Mouse (Mus musculus): Measurements from ENCODE around the gene Haao. TPM values are rescaled to one million over a fixed set of nuclear protein-coding genes. Genes with fewer than 3 reads are reported as not detected.

Haao gene
- polyA plus RNA-seq, 1 experiment from 2014 or later: 6.3 TPM

DNA sequence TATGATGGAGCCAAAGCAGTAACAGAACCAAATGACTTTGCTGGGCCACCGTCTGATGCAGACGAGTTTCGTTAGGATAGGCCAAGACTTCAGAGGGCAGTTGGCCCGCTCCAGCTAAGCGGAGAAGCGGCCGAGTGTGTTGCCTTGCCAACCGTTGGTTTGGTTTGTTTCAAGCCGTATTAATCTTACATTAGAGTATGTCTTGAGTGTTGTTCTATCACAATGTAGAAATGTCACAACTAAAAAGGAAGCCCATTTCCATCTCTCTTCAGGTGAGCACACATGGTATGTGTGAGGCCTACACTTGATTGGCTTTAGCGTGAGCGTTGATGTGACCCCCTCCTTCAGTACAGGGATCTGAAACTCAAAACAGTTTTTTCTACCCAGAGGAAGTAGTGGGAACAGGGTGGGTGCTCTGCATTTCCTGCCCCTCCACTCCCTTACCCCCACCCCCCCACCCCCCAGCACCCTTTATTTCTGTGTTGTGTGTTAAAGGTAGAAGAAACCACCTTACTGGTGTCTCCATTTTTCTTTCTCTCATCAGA lies 48.2 kb downstream of the Haao start:
- Histone ChIP-seq H3K4me1 (replicated peaks; ENCODE audit: insufficient read depth, low read length) (no peaks in the 10 kb centered on the region), H3K27ac (no peak overlapping the region), H3K9me3 (replicated peaks; ENCODE audit: low read length) (no peaks in the 10 kb centered on the region), H3K4me3 (replicated peaks; ENCODE audit: low read depth, low read length) (no peak overlapping the region), H3K36me3 (ENCODE audit: insufficient read depth, low read length) (0 out of 2 replicates have a peak, but pooled peaks cover 11% of the 10 kb centered on the region), H3K27me3 (ENCODE audit: insufficient read depth, low read length) (no peaks in the 10 kb centered on the region), H3K4me2 (ENCODE audit: low read length) (no peak overlapping the region), H3K9ac (ENCODE audit: low read depth, low read length) (no peak overlapping the region)
- ATAC-seq (replicated peaks; ENCODE audit: low FRiP score, low read depth) (no peak), DNase-seq (ENCODE audit: low spot score) (no peak)
- no peak for TF ChIP-seq CTCF (IDR thresholded peaks at IDR 0.05; ENCODE audit: low read depth)
- WGBS: 89% methylated on average over 11 of the region's 11 CpGs

GRCm38 (mm10) chr17:83795121-83795520 lies 52.6 kb downstream of the Haao start:
- H3K9ac ChIP-seq (ENCODE audit: low read depth, low read length): no peak overlapping the region
- no peak overlapping the region for H3K27ac ChIP-seq
- H3K4me2 ChIP-seq (ENCODE audit: low read length): no peak overlapping the region
- ATAC-seq (replicated peaks; ENCODE audit: low FRiP score, low read depth): no peak
- H3K4me1 ChIP-seq (replicated peaks; ENCODE audit: insufficient read depth, low read length): no peaks in the 10 kb centered on the region
- H3K9me3 ChIP-seq (replicated peaks; ENCODE audit: low read length): no peaks in the 10 kb centered on the region
- no peak for TF ChIP-seq CTCF (IDR thresholded peaks at IDR 0.05; ENCODE audit: low read depth)
- H3K36me3 ChIP-seq (ENCODE audit: insufficient read depth, low read length): 0 out of 2 replicates have a peak, but pooled peaks cover 2% of the 10 kb centered on the region
- 95% methylated on average over 17 of the region's 17 CpGs for WGBS
- no peak for DNase-seq (ENCODE audit: low spot score)
- no peaks in the 10 kb centered on the region for H3K27me3 ChIP-seq (ENCODE audit: insufficient read depth, low read length)
- no peak overlapping the region for H3K4me3 ChIP-seq (replicated peaks; ENCODE audit: low read depth, low read length)

DNA sequence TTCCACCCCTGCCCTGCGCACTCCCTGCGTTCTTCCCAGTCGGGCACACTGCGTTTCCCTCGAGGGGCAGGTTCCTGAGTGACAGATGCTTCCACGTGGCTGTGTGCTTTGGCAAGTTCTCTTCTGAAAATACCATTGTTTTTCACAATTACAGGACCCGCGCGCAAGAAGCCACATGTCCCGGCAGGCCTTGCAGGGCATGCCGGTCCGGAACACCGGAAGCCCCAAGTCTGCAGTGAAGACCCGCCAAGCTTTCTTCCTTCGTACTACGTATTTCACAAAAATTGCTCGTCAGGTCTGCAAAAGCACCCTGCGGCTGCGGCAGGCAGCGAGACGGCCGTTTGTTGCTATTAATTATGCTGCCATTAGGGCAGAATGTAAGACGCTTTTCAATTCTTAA lies 55.4 kb downstream of the Haao start:
- Histone ChIP-seq H3K4me1 (replicated peaks; ENCODE audit: insufficient read depth, low read length) (no peaks in the 10 kb centered on the region), H3K36me3 (ENCODE audit: insufficient read depth, low read length) (peaks cover 7% of the 10 kb centered on the region; the same call in 1 of the 2 replicates), H3K27me3 (ENCODE audit: insufficient read depth, low read length) (no peaks in the 10 kb centered on the region), H3K4me3 (replicated peaks; ENCODE audit: low read depth, low read length) (no peak overlapping the region), H3K27ac (no peak overlapping the region), H3K4me2 (ENCODE audit: low read length) (no peak overlapping the region), H3K9me3 (replicated peaks; ENCODE audit: low read length) (no peaks in the 10 kb centered on the region), H3K9ac (ENCODE audit: low read depth, low read length) (no peak overlapping the region)
- DNase-seq (ENCODE audit: low spot score): no peak
- ATAC-seq (replicated peaks; ENCODE audit: low FRiP score, low read depth): no peak
- TF ChIP-seq CTCF (IDR thresholded peaks at IDR 0.05; ENCODE audit: low read depth): no peak
- 82% methylated on average over 23 of the region's 23 CpGs for WGBS

- ATAC-seq (replicated peaks; ENCODE audit: low FRiP score, low read depth) (no peak), DNase-seq (ENCODE audit: low spot score) (no peak)
- Histone ChIP-seq H3K9ac (ENCODE audit: low read depth, low read length) (no peak overlapping the region), H3K9me3 (replicated peaks; ENCODE audit: low read length) (no peaks in the 10 kb centered on the region), H3K36me3 (ENCODE audit: insufficient read depth, low read length) (peaks cover 7% of the 10 kb centered on the region; the same call in 1 of the 2 replicates), H3K4me1 (replicated peaks; ENCODE audit: insufficient read depth, low read length) (no peaks in the 10 kb centered on the region), H3K4me3 (replicated peaks; ENCODE audit: low read depth, low read length) (no peak overlapping the region), H3K27ac (no peak overlapping the region), H3K27me3 (ENCODE audit: insufficient read depth, low read length) (no peaks in the 10 kb centered on the region), H3K4me2 (ENCODE audit: low read length) (no peak overlapping the region)
- no peak for TF ChIP-seq CTCF (IDR thresholded peaks at IDR 0.05; ENCODE audit: low read depth)
- 72% methylated on average over 5 of the region's 5 CpGs for WGBS
Observed at GRCm38 (mm10) chr17:83790158-83790557, 57.6 kb downstream of the Haao start.

GRCm38 (mm10) chr17:83786418-83786817 lies 61.3 kb downstream of the Haao start:
- no peak for ATAC-seq (replicated peaks; ENCODE audit: low FRiP score, low read depth)
- no peak for TF ChIP-seq CTCF (IDR thresholded peaks at IDR 0.05; ENCODE audit: low read depth)
- Histone ChIP-seq H3K27me3 (ENCODE audit: insufficient read depth, low read length) (no peaks in the 10 kb centered on the region), H3K27ac (no peak overlapping the region), H3K4me2 (ENCODE audit: low read length) (no peak overlapping the region), H3K9ac (ENCODE audit: low read depth, low read length) (no peak overlapping the region), H3K4me3 (replicated peaks; ENCODE audit: low read depth, low read length) (no peak overlapping the region), H3K9me3 (replicated peaks; ENCODE audit: low read length) (no peaks in the 10 kb centered on the region), H3K36me3 (ENCODE audit: insufficient read depth, low read length) (peaks cover 7% of the 10 kb centered on the region), H3K4me1 (replicated peaks; ENCODE audit: insufficient read depth, low read length) (no peaks in the 10 kb centered on the region)
- no peak for DNase-seq (ENCODE audit: low spot score)
- WGBS: 88% methylated on average over 6 of the region's 6 CpGs

GRCm38 (mm10) chr17:83782740-83783139 lies 65.0 kb downstream of the Haao start:
- H3K4me1 ChIP-seq (replicated peaks; ENCODE audit: insufficient read depth, low read length): no peaks in the 10 kb centered on the region
- TF ChIP-seq CTCF (IDR thresholded peaks at IDR 0.05; ENCODE audit: low read depth): no peak
- no peak overlapping the region for H3K4me3 ChIP-seq (replicated peaks; ENCODE audit: low read depth, low read length)
- DNase-seq (ENCODE audit: low spot score) (no peak), ATAC-seq (replicated peaks; ENCODE audit: low FRiP score, low read depth) (no peak)
- no peak overlapping the region for H3K27ac ChIP-seq
- no peak overlapping the region for H3K9ac ChIP-seq (ENCODE audit: low read depth, low read length)
- no peaks in the 10 kb centered on the region for H3K27me3 ChIP-seq (ENCODE audit: insufficient read depth, low read length)
- H3K4me2 ChIP-seq (ENCODE audit: low read length): no peak overlapping the region
- H3K36me3 ChIP-seq (ENCODE audit: insufficient read depth, low read length): peaks cover 6% of the 10 kb centered on the region; the same call in 1 of the 2 replicates
- 92% methylated on average over 5 of the region's 5 CpGs for WGBS
- H3K9me3 ChIP-seq (replicated peaks; ENCODE audit: low read length): no peaks in the 10 kb centered on the region

Other genes with a start within 250 kb of the Haao start
- gene Kcng3, start 216.1 kb downstream of the Haao start, polyA plus RNA-seq (2015; fragmentation: Nextera tagmentation; extraction: Ambion mirVana): 0.08 TPM in 1 of 2 replicates, not detected in the other
- gene Mta3, start 141.8 kb downstream of the Haao start, polyA plus RNA-seq (2015; fragmentation: Nextera tagmentation; extraction: Ambion mirVana): 42.2 and 45.0 TPM in 2 replicates